8 mouse cellular contexts compared by ENCODE assay signal in genomic region chr10:18999427-18999826, GRCm38 (mm10). TPM values are rescaled to one million over a fixed set of nuclear protein-coding genes. Genes with fewer than 3 reads are reported as not detected.
A peak's percentile ranks its signal among the peaks of the same experiment; 100 is the strongest.
DNase-seq lines count a peak whose midpoint lies in the region; ATAC-seq and TF ChIP-seq lines count a peak whose summit lies in the region.

No protein-coding gene starts in this region.

- TF ChIP-seq POLR2A in heart, adult 2 months (IDR thresholded peaks at IDR 0.05; ENCODE audit: insufficient read depth, low read depth, low read length), result no peak

- H3K9ac ChIP-seq in heart, adult 2 months (ENCODE audit: low read depth, low read length), result no peak overlapping the region

- TF ChIP-seq CTCF in heart, adult 2 months (IDR thresholded peaks at IDR 0.05), result peak; percentile 58

- H3K79me2 ChIP-seq in heart, adult 2 months (replicated peaks; ENCODE audit: control insufficient read depth, insufficient read depth, low read length), result no peaks in the 10 kb centered on the region

- no peak overlapping the region for H3K4me3 ChIP-seq in heart, adult 2 months

- ATAC-seq in common myeloid progenitor, adult 5-6 weeks (replicated peaks; ENCODE audit: low read depth, poor library complexity, severe bottlenecking), result peak; percentile 65
- peak; percentile 76 for ATAC-seq in megakaryocyte, adult 5-6 weeks (ENCODE audit: poor library complexity, severe bottlenecking)

- DNase-seq in heart, adult 2 months, result peak in 1 of 2 experiments; percentile 26
- DNase-seq in heart, adult 8-10 months (ENCODE audit: low spot score), result no peak
- peak; percentile 67 to 69 for DNase-seq in B cell, adult 2 months
- no peak for DNase-seq in testis, postnatal 10 days (ENCODE audit: low spot score)
- no peak for DNase-seq in left cerebral cortex, adult 8-10 months (ENCODE audit: low spot score in 2 of 2)
- DNase-seq in cerebellum, postnatal 4 days (ENCODE audit: low spot score in 2 of 2), result no peak

- H3K4me1 ChIP-seq in heart, adult 2 months (ENCODE audit: control insufficient read depth, insufficient read depth, low read length), result peaks cover 2% of the 10 kb centered on the region

- no peak overlapping the region for H3K27ac ChIP-seq in heart, adult 2 months

- 73% methylated on average over 2 of the region's 2 CpGs for whole genome bisulfite sequencing in heart, adult 2 months

- intact Hi-C loops in heart, adult 2 months (cut with DNase I), result no loop called here

- no peaks in the 10 kb centered on the region for H3K27me3 ChIP-seq in heart, adult 2 months (ENCODE audit: control insufficient read depth, insufficient read depth, low read length)

- TF ChIP-seq EP300 in heart, adult 2 months (IDR thresholded peaks at IDR 0.05; ENCODE audit: insufficient read depth, low read depth, low read length), result no peak

- no peaks in the 10 kb centered on the region; the same call in 1 of the 2 replicates for H3K36me3 ChIP-seq in heart, adult 2 months (ENCODE audit: control insufficient read depth, insufficient read depth, low read length)

RNA-seq across cellular contexts. Expression of gene Tnfaip3, which starts 16.0 kb away (rescaled TPM):
- total RNA-seq in heart, adult 2 months (2021), result 1 to 10 TPM; 2.0 to 2.1 TPM
- polyA plus RNA-seq in heart, adult 2 months (2012; rRNA removed), result 1.5 and 2.4 TPM in 2 replicates
- 1 to 10 TPM; 1.7 to 3.8 (median 2.3) TPM for total RNA-seq in heart, adult 8-10 months (2022)
- total RNA-seq in common myeloid progenitor, adult 5-6 weeks (2017), result 35.0 and 39.9 TPM in 2 replicates
- 16.1 and 21.2 TPM in 2 replicates for total RNA-seq in megakaryocyte, adult 5-6 weeks (2015)
- 17.0 and 29.6 TPM in 2 replicates for total RNA-seq in megakaryocyte, adult 5-6 weeks (2017)
- 1 to 10 TPM; 3.6 to 5.4 (median 4.2) TPM for total RNA-seq in left cerebral cortex, adult 8-10 months (2022)

Comparison
In these comparisons a context has a peak if more than half of its experiments do, and no peak if none do; other contexts are left out.
1. DNase-seq: peak in B cell, adult 2 months (2 of 2); none in heart, adult 8-10 months (single experiment), testis, postnatal 10 days (single experiment), left cerebral cortex, adult 8-10 months (0 of 2) and cerebellum, postnatal 4 days (0 of 2).